Mouse (Mus musculus): ENCODE results near the gene Ehd1.

DNA sequence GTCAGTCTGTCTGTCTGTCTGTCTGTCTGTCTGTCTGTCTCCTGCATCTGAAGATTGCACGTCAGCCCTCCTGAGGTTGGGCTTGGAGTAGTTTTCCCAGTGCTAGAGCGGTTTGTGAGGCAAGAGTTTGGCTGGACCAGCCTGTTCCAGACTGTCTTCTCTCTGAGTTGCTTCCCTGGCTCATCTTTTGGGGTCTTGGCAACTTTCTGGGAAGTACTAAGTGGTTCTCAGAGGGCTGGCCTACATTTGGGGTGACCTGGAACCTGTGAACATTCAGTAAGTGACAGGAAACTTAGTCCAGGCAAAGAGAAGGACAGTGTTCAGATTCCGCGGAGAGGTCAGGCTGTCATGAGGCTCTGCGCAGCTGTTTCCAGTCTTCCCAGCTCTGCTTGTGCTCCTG, 15.7 kb downstream of the Ehd1 start:
- no peak; the same call in 1 of the 2 replicates for TF ChIP-seq CTCF (IDR thresholded peaks at IDR 0.05; ENCODE audit: low read depth)
- no peak for TF ChIP-seq EP300 (IDR thresholded peaks at IDR 0.05; ENCODE audit: low read depth)

All from liver, embryonic 14.5 days (tissue).